Mouse (Mus musculus): ENCODE results near the gene Cdh22. TPM values are rescaled to one million over a fixed set of nuclear protein-coding genes. Genes with fewer than 3 reads are reported as not detected.
A peak's percentile ranks its signal among the peaks of the same experiment; 100 is the strongest.

The Cdh22 gene
- polyA plus RNA-seq, 1 experiment from 2014 or later = 0.90 TPM

- ATAC-seq (ENCODE audit: insufficient number of reproducible peaks, insufficient read depth, low FRiP score, low TSS enrichment, low read depth) = no peak
- Histone ChIP-seq H3K4me2 (no peak overlapping the region), H3K9me3 (no peaks in the 10 kb centered on the region), H3K9ac (replicated peaks) (no peak overlapping the region; the same call in 1 of the 2 replicates), H3K36me3 (no peaks in the 10 kb centered on the region), H3K27ac (no peak overlapping the region), H3K4me3 (replicated peaks) (no peak overlapping the region), H3K4me1 (replicated peaks) (peaks cover 16% of the 10 kb centered on the region), H3K27me3 (peaks cover 79% of the 10 kb centered on the region)
- 20% methylated on average over 10 of the region's 10 CpGs for WGBS
Observed at GRCm38 (mm10) chr2:165078605-165079004, 156.0 kb downstream of the Cdh22 start.

GRCm38 (mm10) chr2:165078045-165078444 lies 156.6 kb downstream of the Cdh22 start:
- 63% methylated on average over 8 of the region's 8 CpGs for whole genome bisulfite sequencing
- no peak overlapping the region for H3K9ac ChIP-seq (replicated peaks)

GRCm38 (mm10) chr2:165077055-165077454 lies 157.6 kb downstream of the Cdh22 start:
- Histone ChIP-seq H3K4me3 (replicated peaks) (no peak overlapping the region), H3K4me1 (replicated peaks) (peaks cover 16% of the 10 kb centered on the region), H3K27me3 (peaks cover 94% of the 10 kb centered on the region), H3K36me3 (no peaks in the 10 kb centered on the region), H3K9ac (replicated peaks) (no peak overlapping the region), H3K9me3 (no peaks in the 10 kb centered on the region), H3K4me2 (peak overlapping the region; percentile 10), H3K27ac (no peak overlapping the region)
- ATAC-seq (ENCODE audit: insufficient number of reproducible peaks, insufficient read depth, low FRiP score, low TSS enrichment, low read depth) = no peak
- WGBS = 3% methylated on average over 9 of the region's 9 CpGs

More at GRCm38 (mm10) chr2:165078045-165078444, 156.6 kb downstream of the Cdh22 start:
- H3K9me3 ChIP-seq = no peaks in the 10 kb centered on the region
- no peak overlapping the region for H3K27ac ChIP-seq
- H3K4me1 ChIP-seq (replicated peaks) = peaks cover 16% of the 10 kb centered on the region
- no peak overlapping the region for H3K4me3 ChIP-seq (replicated peaks)
- H3K4me2 ChIP-seq = no peak overlapping the region
- H3K36me3 ChIP-seq = no peaks in the 10 kb centered on the region
- peaks cover 85% of the 10 kb centered on the region for H3K27me3 ChIP-seq
- no peak for ATAC-seq (ENCODE audit: insufficient number of reproducible peaks, insufficient read depth, low FRiP score, low TSS enrichment, low read depth)

GRCm38 (mm10) chr2:165074937-165075336 lies 159.7 kb downstream of the Cdh22 start:
- peaks cover 98% of the 10 kb centered on the region for H3K27me3 ChIP-seq
- no peaks in the 10 kb centered on the region for H3K36me3 ChIP-seq
- ATAC-seq (ENCODE audit: insufficient number of reproducible peaks, insufficient read depth, low FRiP score, low TSS enrichment, low read depth) = no peak
- H3K4me1 ChIP-seq (replicated peaks) = peaks cover 21% of the 10 kb centered on the region
- no peak overlapping the region for H3K4me3 ChIP-seq (replicated peaks)
- H3K27ac ChIP-seq = no peak overlapping the region
- H3K9me3 ChIP-seq = no peaks in the 10 kb centered on the region
- no peak overlapping the region for H3K9ac ChIP-seq (replicated peaks)
- WGBS = 34% methylated on average over 2 of the region's 2 CpGs
- no peak overlapping the region for H3K4me2 ChIP-seq

DNA sequence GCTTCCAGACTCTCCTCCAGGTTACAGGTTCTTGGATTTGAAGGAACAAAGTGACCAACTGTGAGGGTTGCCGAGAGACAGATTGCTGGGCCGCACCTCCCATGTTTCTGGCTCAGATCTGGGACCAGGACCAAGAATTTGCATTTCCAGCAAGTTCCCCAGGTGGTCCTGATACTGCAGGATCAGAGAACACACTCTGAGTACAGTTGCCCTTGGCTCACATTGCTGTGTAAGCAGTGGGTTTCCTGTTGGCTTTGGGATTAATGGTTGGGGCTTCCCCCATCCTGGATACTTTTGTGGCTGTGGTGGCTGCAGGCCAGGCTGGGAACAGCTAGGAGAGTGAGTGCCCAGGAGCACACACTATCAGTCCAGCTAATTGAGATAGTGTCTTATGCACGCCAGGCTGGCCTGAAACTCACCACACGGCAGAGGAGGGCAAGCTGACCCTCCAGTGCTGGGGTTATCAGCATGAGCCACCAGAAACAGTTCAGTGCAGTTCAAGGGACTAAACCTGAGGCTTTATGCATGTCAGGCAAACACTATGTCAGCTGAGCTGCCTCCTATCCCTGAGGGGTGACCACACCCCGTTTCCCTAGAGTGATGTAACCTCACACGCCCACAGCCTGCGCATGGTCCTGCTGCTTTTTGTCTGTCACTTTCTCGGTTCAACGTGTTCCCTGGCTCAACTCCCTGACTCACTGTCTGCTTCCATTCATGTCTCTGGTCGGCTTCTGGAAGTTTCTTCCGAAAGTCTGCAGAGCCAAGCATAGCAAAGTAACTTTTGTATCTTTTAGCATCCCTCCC lies 160.4 kb downstream of the Cdh22 start:
- no peak overlapping the region for H3K27ac ChIP-seq
- H3K9me3 ChIP-seq = no peaks in the 10 kb centered on the region
- no peak overlapping the region for H3K9ac ChIP-seq (replicated peaks)
- H3K4me3 ChIP-seq (replicated peaks) = no peak overlapping the region
- H3K4me1 ChIP-seq (replicated peaks) = peaks cover 23% of the 10 kb centered on the region
- H3K36me3 ChIP-seq = no peaks in the 10 kb centered on the region
- no peak overlapping the region for H3K4me2 ChIP-seq
- ATAC-seq (ENCODE audit: insufficient number of reproducible peaks, insufficient read depth, low FRiP score, low TSS enrichment, low read depth) = no peak
- H3K27me3 ChIP-seq = peaks cover 98% of the 10 kb centered on the region
- WGBS = 50% methylated on average over 11 of the region's 11 CpGs

DNA sequence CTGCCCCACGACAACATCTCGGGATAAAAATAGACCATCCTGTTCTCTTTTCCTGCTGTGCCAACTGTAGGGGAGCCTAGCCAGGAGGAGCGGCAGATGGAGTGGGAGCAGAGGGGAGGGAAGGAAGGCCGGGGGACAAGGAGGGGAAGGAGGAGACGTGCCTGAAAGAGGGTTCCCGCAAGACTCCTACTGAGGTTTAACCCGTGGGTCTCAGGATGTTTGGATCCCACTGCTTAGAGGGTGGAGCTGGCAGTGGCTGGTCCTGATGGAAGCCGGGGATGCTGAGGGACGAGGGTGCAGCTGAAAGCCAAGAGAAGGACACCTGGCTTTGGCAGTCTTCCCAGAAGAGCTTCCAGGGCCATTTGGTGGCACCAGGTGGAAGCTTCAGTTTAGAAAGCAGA lies 161.3 kb downstream of the Cdh22 start:
- peaks cover 92% of the 10 kb centered on the region for H3K27me3 ChIP-seq

DNA sequence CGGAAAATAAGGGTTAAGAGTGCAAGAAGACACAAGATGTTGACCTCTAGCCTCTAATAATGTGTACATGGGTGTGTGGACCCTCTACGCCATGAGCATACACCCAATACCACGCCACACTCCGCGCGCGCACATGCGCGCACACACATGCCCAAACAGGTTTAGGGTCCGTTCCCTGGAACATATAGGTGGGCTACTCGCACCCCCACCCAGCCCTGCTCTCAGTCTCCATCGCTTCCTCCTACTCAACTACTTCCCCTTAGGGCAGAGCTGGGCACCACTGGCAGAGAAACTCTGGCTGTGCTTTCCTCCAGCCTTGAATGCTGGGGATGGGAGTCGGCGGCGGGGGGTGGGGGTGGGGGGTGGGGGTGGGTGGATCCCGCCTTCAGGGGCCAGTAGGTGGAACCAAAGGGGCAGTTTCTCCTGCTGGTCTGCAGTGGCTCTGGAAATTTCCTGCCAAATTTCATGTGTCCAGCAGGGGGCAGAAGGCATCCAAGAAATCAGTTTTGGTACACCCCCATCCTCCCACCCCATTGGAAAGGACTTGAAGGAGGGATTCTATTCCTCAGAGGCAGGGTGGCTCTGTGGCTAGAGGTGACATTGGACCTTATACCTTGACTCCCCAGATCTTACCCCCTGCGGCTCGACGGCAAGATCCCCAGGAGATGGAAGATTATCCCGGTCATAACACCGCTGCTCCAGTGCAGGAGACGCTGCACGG lies 164.4 kb downstream of the Cdh22 start:
- Histone ChIP-seq H3K27ac (no peak overlapping the region), H3K4me3 (replicated peaks) (no peak overlapping the region), H3K9me3 (no peaks in the 10 kb centered on the region), H3K27me3 (peaks cover 60% of the 10 kb centered on the region), H3K4me2 (peak overlapping the region; percentile 48), H3K4me1 (replicated peaks) (peaks cover 7% of the 10 kb centered on the region), H3K9ac (replicated peaks) (no peak overlapping the region), H3K36me3 (no peaks in the 10 kb centered on the region)
- ATAC-seq (ENCODE audit: insufficient number of reproducible peaks, insufficient read depth, low FRiP score, low TSS enrichment, low read depth) = 0 out of 2 replicates have a peak, but pooled peaks have one; percentile 33
- WGBS = 18% methylated on average over 23 of the region's 23 CpGs

More for the DNA sequence above, 161.3 kb downstream of the Cdh22 start:
- WGBS = 30% methylated on average over 9 of the region's 9 CpGs
- H3K9ac ChIP-seq (replicated peaks) = no peak overlapping the region
- H3K36me3 ChIP-seq = no peaks in the 10 kb centered on the region
- no peak overlapping the region for H3K27ac ChIP-seq
- H3K4me2 ChIP-seq = no peak overlapping the region
- H3K9me3 ChIP-seq = no peaks in the 10 kb centered on the region
- no peak for ATAC-seq (ENCODE audit: insufficient number of reproducible peaks, insufficient read depth, low FRiP score, low TSS enrichment, low read depth)
- H3K4me1 ChIP-seq (replicated peaks) = peaks cover 23% of the 10 kb centered on the region
- H3K4me3 ChIP-seq (replicated peaks) = no peak overlapping the region

DNA sequence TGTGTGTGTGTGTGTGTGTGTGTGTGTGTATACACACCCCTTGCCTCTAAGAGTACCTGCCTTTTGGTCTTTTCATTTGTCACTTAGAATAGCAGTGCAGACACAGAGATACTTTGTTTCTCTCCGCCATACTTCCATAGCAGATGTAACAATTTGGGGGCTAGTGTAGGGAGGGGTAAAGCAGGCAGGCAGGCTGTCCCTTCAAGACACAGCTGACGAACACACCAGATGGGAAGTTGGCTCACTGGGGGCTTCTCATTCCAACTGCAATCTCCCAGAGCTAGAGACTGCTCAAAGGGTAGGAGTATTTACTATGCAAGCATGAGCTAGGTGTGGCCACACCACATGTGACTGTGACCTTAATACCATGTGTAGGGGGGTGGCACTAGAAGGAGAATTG lies 165.8 kb downstream of the Cdh22 start:
- no peak overlapping the region for H3K9ac ChIP-seq (replicated peaks)
- H3K36me3 ChIP-seq = no peaks in the 10 kb centered on the region
- 74% methylated on average over 2 of the region's 2 CpGs for WGBS
- H3K27me3 ChIP-seq = peaks cover 46% of the 10 kb centered on the region
- no peak overlapping the region for H3K27ac ChIP-seq
- H3K4me3 ChIP-seq (replicated peaks) = no peak overlapping the region
- H3K4me2 ChIP-seq = no peak overlapping the region
- ATAC-seq (ENCODE audit: insufficient number of reproducible peaks, insufficient read depth, low FRiP score, low TSS enrichment, low read depth) = no peak
- H3K9me3 ChIP-seq = no peaks in the 10 kb centered on the region
- H3K4me1 ChIP-seq (replicated peaks) = peaks cover 7% of the 10 kb centered on the region

DNA sequence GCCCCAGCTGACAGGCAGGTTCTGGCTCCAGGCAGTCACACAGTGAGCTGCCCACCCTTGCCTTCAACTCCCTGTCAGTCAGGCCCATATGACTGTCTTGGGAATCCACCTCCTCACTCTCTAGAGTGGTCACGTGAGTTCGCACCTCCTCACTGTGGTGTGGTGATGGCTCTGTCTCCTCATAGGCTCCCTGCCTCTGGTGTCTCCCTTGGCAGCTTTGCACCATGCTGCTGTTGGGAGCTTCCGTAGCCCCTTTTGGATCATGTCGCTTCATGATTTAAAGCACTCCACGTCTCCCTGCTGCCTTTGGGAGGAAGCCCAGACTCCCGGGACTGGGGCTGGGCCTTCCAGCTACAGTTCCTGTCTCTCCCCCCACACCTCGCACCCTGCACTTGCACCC lies 170.2 kb downstream of the Cdh22 start:
- ATAC-seq (ENCODE audit: insufficient number of reproducible peaks, insufficient read depth, low FRiP score, low TSS enrichment, low read depth) = no peak
- WGBS = 44% methylated on average over 7 of the region's 7 CpGs
- no peak overlapping the region for H3K4me2 ChIP-seq

GRCm38 (mm10) chr2:165061638-165062433 lies 172.8 kb downstream of the Cdh22 start:
- ATAC-seq (ENCODE audit: insufficient number of reproducible peaks, insufficient read depth, low FRiP score, low TSS enrichment, low read depth) = no peak
- Histone ChIP-seq H3K4me2 (no peak overlapping the region), H3K9ac (replicated peaks) (no peak overlapping the region), H3K4me1 (replicated peaks) (no peaks in the 10 kb centered on the region), H3K27ac (no peak overlapping the region), H3K9me3 (no peaks in the 10 kb centered on the region), H3K36me3 (no peaks in the 10 kb centered on the region), H3K27me3 (peaks cover 6% of the 10 kb centered on the region; the same call in 1 of the 2 replicates), H3K4me3 (replicated peaks) (no peak overlapping the region)
- WGBS = 79% methylated on average over 16 of the region's 16 CpGs

More for the DNA sequence above, 170.2 kb downstream of the Cdh22 start:
- H3K9me3 ChIP-seq = no peaks in the 10 kb centered on the region
- peaks cover 5% of the 10 kb centered on the region; the same call in 1 of the 2 replicates for H3K27me3 ChIP-seq
- H3K27ac ChIP-seq = no peak overlapping the region
- H3K4me1 ChIP-seq (replicated peaks) = no peaks in the 10 kb centered on the region
- H3K36me3 ChIP-seq = no peaks in the 10 kb centered on the region
- no peak overlapping the region for H3K9ac ChIP-seq (replicated peaks)
- H3K4me3 ChIP-seq (replicated peaks) = no peak overlapping the region

All from limb, embryonic 12.5 days (tissue).